Comparison of ENCODE assay signal across 8 mouse cellular contexts in the genomic region with DNA sequence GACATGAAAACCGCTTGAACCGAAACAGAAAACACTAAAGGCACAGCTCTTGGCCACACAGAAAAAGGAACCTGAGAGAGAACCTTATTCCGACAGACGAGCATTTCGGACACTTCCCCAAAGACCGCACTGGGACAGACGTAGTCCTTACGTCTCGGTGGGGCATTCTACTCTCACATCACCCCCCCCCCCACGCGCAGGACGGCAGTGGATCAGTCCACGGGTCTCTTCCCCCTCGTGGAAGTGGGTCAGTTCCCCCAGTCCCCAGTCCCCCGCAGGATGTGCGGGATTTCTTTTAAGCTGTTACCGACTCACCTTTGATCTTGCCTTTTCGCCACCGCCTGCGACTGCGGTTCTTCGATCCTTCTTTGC. TPM values are rescaled to one million over a fixed set of nuclear protein-coding genes. Genes with fewer than 3 reads are reported as not detected.
A peak's percentile ranks its signal among the peaks of the same experiment; 100 is the strongest.
DNase-seq lines count a peak whose midpoint lies in the region; ATAC-seq and TF ChIP-seq lines count a peak whose summit lies in the region.

No protein-coding gene starts in this region.

- peak overlapping the region; percentile 57 for H3K4me3 ChIP-seq in kidney, embryonic 15.5 days (replicated peaks)
- H3K4me3 ChIP-seq in bone marrow macrophage, adult 2 months (ENCODE audit: insufficient read depth, low read length) = peak overlapping the region; percentile 80
- peak overlapping the region; percentile 78 for H3K4me3 ChIP-seq in hindbrain, embryonic 15.5 days
- H3K4me3 ChIP-seq in midbrain, embryonic 12.5 days = peak overlapping the region; percentile 69

- H3K4me2 ChIP-seq in kidney, embryonic 15.5 days = peak overlapping the region; percentile 70
- H3K4me2 ChIP-seq in hindbrain, embryonic 15.5 days = peak overlapping the region; percentile 70
- H3K4me2 ChIP-seq in midbrain, embryonic 12.5 days (replicated peaks) = peak overlapping the region; percentile 85

- H3K27me3 ChIP-seq in kidney, embryonic 15.5 days = no peaks in the 10 kb centered on the region
- no peaks in the 10 kb centered on the region for H3K27me3 ChIP-seq in hindbrain, embryonic 15.5 days
- peaks cover 13% of the 10 kb centered on the region; the same call in 1 of the 2 replicates for H3K27me3 ChIP-seq in midbrain, embryonic 12.5 days

- DNase-seq in kidney, adult 11 months = no peak
- no peak for DNase-seq in urinary bladder, postnatal 4 days (ENCODE audit: low spot score in 2 of 2)
- DNase-seq in spleen, adult 12 weeks (ENCODE audit: low spot score) = no peak
- no peak for DNase-seq in T-cell, adult 2 months (ENCODE audit: low spot score)

- H3K9me3 ChIP-seq in kidney, embryonic 15.5 days (replicated peaks) = no peaks in the 10 kb centered on the region
- no peaks in the 10 kb centered on the region for H3K9me3 ChIP-seq in hindbrain, embryonic 15.5 days
- no peaks in the 10 kb centered on the region for H3K9me3 ChIP-seq in midbrain, embryonic 12.5 days

- H3K36me3 ChIP-seq in kidney, embryonic 15.5 days = no peaks in the 10 kb centered on the region
- no peaks in the 10 kb centered on the region for H3K36me3 ChIP-seq in hindbrain, embryonic 15.5 days
- H3K36me3 ChIP-seq in midbrain, embryonic 12.5 days = no peaks in the 10 kb centered on the region

- peak overlapping the region; percentile 84 for H3K27ac ChIP-seq in kidney, embryonic 15.5 days
- peak overlapping the region; percentile 82 for H3K27ac ChIP-seq in bone marrow macrophage, adult 2 months (ENCODE audit: insufficient read depth, low read depth, low read length)
- H3K27ac ChIP-seq in hindbrain, embryonic 15.5 days (replicated peaks) = peak overlapping the region; percentile 83
- 0 out of 2 replicates have a peak overlapping the region, but pooled peaks have one; percentile 16 for H3K27ac ChIP-seq in midbrain, embryonic 12.5 days (replicated peaks)

- peaks cover 53% of the 10 kb centered on the region for H3K4me1 ChIP-seq in kidney, embryonic 15.5 days
- peaks cover 19% of the 10 kb centered on the region for H3K4me1 ChIP-seq in bone marrow macrophage, adult 2 months (ENCODE audit: control insufficient read depth, insufficient read depth, low read length)
- peaks cover 47% of the 10 kb centered on the region for H3K4me1 ChIP-seq in hindbrain, embryonic 15.5 days (replicated peaks)
- H3K4me1 ChIP-seq in midbrain, embryonic 12.5 days = peaks cover 30% of the 10 kb centered on the region

- TF ChIP-seq POLR2A in bone marrow macrophage, adult 2 months (IDR thresholded peaks at IDR 0.05; ENCODE audit: borderline replicate concordance, low read depth, low read length) = no peak

- 0% methylated on average over 22 of the region's 22 CpGs for WGBS in kidney, embryonic 15.5 days
- WGBS in hindbrain, embryonic 15.5 days = under 1% methylated on average over 22 of the region's 22 CpGs
- WGBS in midbrain, embryonic 12.5 days = under 1% methylated on average over 22 of the region's 22 CpGs

- TF ChIP-seq CTCF in bone marrow macrophage, adult 2 months (IDR thresholded peaks at IDR 0.05; ENCODE audit: low read depth, low read length) = no peak

- peak overlapping the region; percentile 56 for H3K9ac ChIP-seq in kidney, embryonic 15.5 days
- H3K9ac ChIP-seq in hindbrain, embryonic 15.5 days = peak overlapping the region; percentile 79
- H3K9ac ChIP-seq in midbrain, embryonic 12.5 days (replicated peaks) = peak overlapping the region; percentile 75

- no peak; the same call in 1 of the 2 replicates for ATAC-seq in kidney, embryonic 15.5 days (replicated peaks; ENCODE audit: low FRiP score)
- peak; percentile 55 for ATAC-seq in hindbrain, embryonic 15.5 days (ENCODE audit: low FRiP score, low read depth)
- ATAC-seq in midbrain, embryonic 12.5 days (ENCODE audit: low FRiP score, low read depth) = peak; percentile 45

RNA-seq across cellular contexts. Expression of gene Lipe, which starts 3.3 kb away (rescaled TPM):
- 9.6 and 12.2 TPM in 2 replicates for polyA plus RNA-seq in kidney, embryonic 15.5 days (2015; fragmentation: Nextera tagmentation; extraction: Ambion mirVana)
- polyA plus RNA-seq in bone marrow macrophage, adult 2 months (2012; ENCODE audit: insufficient read depth, insufficient read length, missing spikeins) = 28.7 and 37.1 TPM in 2 replicates
- polyA plus RNA-seq in hindbrain, embryonic 15.5 days (2015; fragmentation: Nextera tagmentation; extraction: Ambion mirVana) = 9.9 and 11.0 TPM in 2 replicates
- polyA plus RNA-seq in midbrain, embryonic 12.5 days (2016; fragmentation: Nextera tagmentation; extraction: Ambion mirVana) = 5.9 and 8.5 TPM in 2 replicates

RNA-seq across cellular contexts. Expression of gene Cxcl17, which starts 17.5 kb away (rescaled TPM):
- polyA plus RNA-seq in kidney, embryonic 15.5 days (2015; fragmentation: Nextera tagmentation; extraction: Ambion mirVana) = 0.45 and 0.84 TPM in 2 replicates
- not detected in 2 replicates for polyA plus RNA-seq in bone marrow macrophage, adult 2 months (2012; ENCODE audit: insufficient read depth, insufficient read length, missing spikeins)
- polyA plus RNA-seq in hindbrain, embryonic 15.5 days (2015; fragmentation: Nextera tagmentation; extraction: Ambion mirVana) = 1.2 and 1.3 TPM in 2 replicates
- polyA plus RNA-seq in midbrain, embryonic 12.5 days (2016; fragmentation: Nextera tagmentation; extraction: Ambion mirVana) = 0.65 and 0.75 TPM in 2 replicates

RNA-seq across cellular contexts. Expression of gene Cnfn, which starts 25.6 kb away (rescaled TPM):
- 2.7 and 4.8 TPM in 2 replicates for polyA plus RNA-seq in kidney, embryonic 15.5 days (2015; fragmentation: Nextera tagmentation; extraction: Ambion mirVana)
- polyA plus RNA-seq in bone marrow macrophage, adult 2 months (2012; ENCODE audit: insufficient read depth, insufficient read length, missing spikeins) = not detected in 2 replicates
- not detected in 2 replicates for polyA plus RNA-seq in hindbrain, embryonic 15.5 days (2015; fragmentation: Nextera tagmentation; extraction: Ambion mirVana)
- polyA plus RNA-seq in midbrain, embryonic 12.5 days (2016; fragmentation: Nextera tagmentation; extraction: Ambion mirVana) = not detected in 2 replicates

Comparison
In these comparisons a context has a peak if more than half of its experiments do, and no peak if none do; other contexts are left out.
1. H3K27ac ChIP-seq: peak in every context shown above with its lines; median percentile 84 in kidney, embryonic 15.5 days; 83 in hindbrain, embryonic 15.5 days; 82 in bone marrow macrophage, adult 2 months; 16 in midbrain, embryonic 12.5 days.